Mouse (Mus musculus): Measurements from ENCODE around the gene Nde1. TPM values are rescaled to one million over a fixed set of nuclear protein-coding genes. Genes with fewer than 3 reads are reported as not detected.

The Nde1 gene
- polyA plus RNA-seq (2015; fragmentation: Nextera tagmentation; extraction: Ambion mirVana) = 96.4 and 100 TPM in 2 replicates

- Histone ChIP-seq H3K4me1 (peaks cover 28% of the 10 kb centered on the region), H3K27ac (peak within 1 kb of the TSS; percentile 90), H3K36me3 (0 out of 2 replicates have a peak, but pooled peaks cover 2% of the 10 kb centered on the region), H3K27me3 (no peaks in the 10 kb centered on the region), H3K4me2 (peak within 1 kb of the TSS; percentile 68), H3K9ac (peak within 1 kb of the TSS; percentile 78), H3K4me3 (peak within 1 kb of the TSS; percentile 76), H3K9me3 (no peaks in the 10 kb centered on the region)
- ATAC-seq (ENCODE audit: insufficient number of reproducible peaks, low FRiP score, low TSS enrichment, low read depth) = peak; percentile 86
- under 1% methylated on average over 43 of the region's 43 CpGs for WGBS
Observed at GRCm38 (mm10) chr16:14162988-14163416, at the start of gene Nde1, which contains the start of gene Marf1. Gene Nde1 (plus strand): TSS chr16:14163275. Gene Marf1 (minus strand): TSS chr16:14163351.

GRCm38 (mm10) chr16:14117299-14117698 is 45.8 kb upstream of the Nde1 start:
- H3K9me3 ChIP-seq = no peaks in the 10 kb centered on the region
- no peak overlapping the region for H3K27ac ChIP-seq
- ATAC-seq (ENCODE audit: insufficient number of reproducible peaks, low FRiP score, low TSS enrichment, low read depth) = no peak
- WGBS = 66% methylated on average over 2 of the region's 2 CpGs
- H3K27me3 ChIP-seq = no peaks in the 10 kb centered on the region
- no peak overlapping the region for H3K4me2 ChIP-seq
- H3K9ac ChIP-seq = no peak overlapping the region
- no peak overlapping the region for H3K4me3 ChIP-seq
- no peaks in the 10 kb centered on the region for H3K4me1 ChIP-seq
- H3K36me3 ChIP-seq = peaks cover 74% of the 10 kb centered on the region

GRCm38 (mm10) chr16:14120941-14121340 is 42.1 kb upstream of the Nde1 start:
- H3K4me1 ChIP-seq = no peaks in the 10 kb centered on the region
- H3K4me3 ChIP-seq = no peak overlapping the region
- H3K9me3 ChIP-seq = no peaks in the 10 kb centered on the region
- peaks cover 81% of the 10 kb centered on the region for H3K36me3 ChIP-seq
- H3K27me3 ChIP-seq = no peaks in the 10 kb centered on the region
- 91% methylated on average over 5 of the region's 5 CpGs for WGBS
- no peak overlapping the region for H3K9ac ChIP-seq
- H3K4me2 ChIP-seq = no peak overlapping the region
- no peak overlapping the region for H3K27ac ChIP-seq
- ATAC-seq (ENCODE audit: insufficient number of reproducible peaks, low FRiP score, low TSS enrichment, low read depth) = no peak

- Histone ChIP-seq H3K27ac (no peak overlapping the region), H3K9ac (no peak overlapping the region), H3K4me3 (no peak overlapping the region), H3K4me2 (no peak overlapping the region), H3K9me3 (no peaks in the 10 kb centered on the region), H3K36me3 (peaks cover 81% of the 10 kb centered on the region), H3K4me1 (no peaks in the 10 kb centered on the region), H3K27me3 (no peaks in the 10 kb centered on the region)
- no peak for ATAC-seq (ENCODE audit: insufficient number of reproducible peaks, low FRiP score, low TSS enrichment, low read depth)
- 95% methylated on average over 7 of the region's 7 CpGs for WGBS
Observed at GRCm38 (mm10) chr16:14121563-14121962, 41.5 kb upstream of the Nde1 start.

GRCm38 (mm10) chr16:14122586-14122985 is 40.5 kb upstream of the Nde1 start:
- no peak overlapping the region for H3K4me2 ChIP-seq
- peaks cover 81% of the 10 kb centered on the region for H3K36me3 ChIP-seq
- H3K27ac ChIP-seq = no peak overlapping the region
- no peaks in the 10 kb centered on the region for H3K9me3 ChIP-seq
- H3K4me1 ChIP-seq = no peaks in the 10 kb centered on the region
- no peak overlapping the region for H3K9ac ChIP-seq
- H3K4me3 ChIP-seq = no peak overlapping the region
- no peaks in the 10 kb centered on the region for H3K27me3 ChIP-seq
- ATAC-seq (ENCODE audit: insufficient number of reproducible peaks, low FRiP score, low TSS enrichment, low read depth) = no peak

GRCm38 (mm10) chr16:14123901-14124300 is 39.2 kb upstream of the Nde1 start:
- no peak for ATAC-seq (ENCODE audit: insufficient number of reproducible peaks, low FRiP score, low TSS enrichment, low read depth)
- Histone ChIP-seq H3K9ac (no peak overlapping the region), H3K4me3 (no peak overlapping the region), H3K4me2 (no peak overlapping the region), H3K4me1 (no peaks in the 10 kb centered on the region), H3K27me3 (no peaks in the 10 kb centered on the region), H3K27ac (no peak overlapping the region), H3K9me3 (no peaks in the 10 kb centered on the region), H3K36me3 (peaks cover 88% of the 10 kb centered on the region)
- WGBS = 87% methylated on average over 2 of the region's 2 CpGs

GRCm38 (mm10) chr16:14124709-14125108 is 38.4 kb upstream of the Nde1 start:
- no peak overlapping the region for H3K27ac ChIP-seq
- WGBS = 94% methylated on average over 7 of the region's 7 CpGs
- H3K9me3 ChIP-seq = no peaks in the 10 kb centered on the region
- H3K4me1 ChIP-seq = no peaks in the 10 kb centered on the region
- no peak overlapping the region for H3K4me3 ChIP-seq
- no peak overlapping the region for H3K4me2 ChIP-seq
- no peaks in the 10 kb centered on the region for H3K27me3 ChIP-seq
- no peak for ATAC-seq (ENCODE audit: insufficient number of reproducible peaks, low FRiP score, low TSS enrichment, low read depth)
- H3K36me3 ChIP-seq = peaks cover 93% of the 10 kb centered on the region
- H3K9ac ChIP-seq = no peak overlapping the region

GRCm38 (mm10) chr16:14125253-14125652 is 37.8 kb upstream of the Nde1 start:
- ATAC-seq (ENCODE audit: insufficient number of reproducible peaks, low FRiP score, low TSS enrichment, low read depth) = no peak
- WGBS = 94% methylated on average over 1 of the region's 1 CpGs
- no peak overlapping the region for H3K4me2 ChIP-seq
- no peak overlapping the region for H3K9ac ChIP-seq
- H3K4me1 ChIP-seq = no peaks in the 10 kb centered on the region
- no peak overlapping the region for H3K27ac ChIP-seq
- no peak overlapping the region for H3K4me3 ChIP-seq
- no peaks in the 10 kb centered on the region for H3K9me3 ChIP-seq
- no peaks in the 10 kb centered on the region for H3K27me3 ChIP-seq
- H3K36me3 ChIP-seq = peaks cover 95% of the 10 kb centered on the region

- H3K9ac ChIP-seq = no peak overlapping the region
- no peaks in the 10 kb centered on the region for H3K4me1 ChIP-seq
- no peak overlapping the region for H3K4me3 ChIP-seq
- H3K36me3 ChIP-seq = peaks cover 93% of the 10 kb centered on the region
- H3K27ac ChIP-seq = no peak overlapping the region
- H3K9me3 ChIP-seq = no peaks in the 10 kb centered on the region
- H3K27me3 ChIP-seq = no peaks in the 10 kb centered on the region
- ATAC-seq (ENCODE audit: insufficient number of reproducible peaks, low FRiP score, low TSS enrichment, low read depth) = no peak
- no peak overlapping the region for H3K4me2 ChIP-seq
Observed at GRCm38 (mm10) chr16:14128977-14129376, 34.1 kb upstream of the Nde1 start.

GRCm38 (mm10) chr16:14130796-14131195 is 32.3 kb upstream of the Nde1 start:
- ATAC-seq (ENCODE audit: insufficient number of reproducible peaks, low FRiP score, low TSS enrichment, low read depth) = no peak
- Histone ChIP-seq H3K27me3 (no peaks in the 10 kb centered on the region), H3K9me3 (no peaks in the 10 kb centered on the region), H3K4me1 (no peaks in the 10 kb centered on the region), H3K36me3 (peaks cover 93% of the 10 kb centered on the region), H3K4me3 (no peak overlapping the region), H3K4me2 (no peak overlapping the region), H3K27ac (no peak overlapping the region), H3K9ac (no peak overlapping the region)
- 93% methylated on average over 7 of the region's 7 CpGs for WGBS

GRCm38 (mm10) chr16:14131376-14131775 is 31.7 kb upstream of the Nde1 start:
- H3K27me3 ChIP-seq = no peaks in the 10 kb centered on the region
- H3K9me3 ChIP-seq = no peaks in the 10 kb centered on the region
- no peaks in the 10 kb centered on the region for H3K4me1 ChIP-seq
- H3K9ac ChIP-seq = no peak overlapping the region
- 84% methylated on average over 3 of the region's 3 CpGs for WGBS
- H3K36me3 ChIP-seq = peaks cover 93% of the 10 kb centered on the region
- no peak overlapping the region for H3K27ac ChIP-seq
- no peak for ATAC-seq (ENCODE audit: insufficient number of reproducible peaks, low FRiP score, low TSS enrichment, low read depth)
- no peak overlapping the region for H3K4me2 ChIP-seq
- no peak overlapping the region for H3K4me3 ChIP-seq

- WGBS = 87% methylated on average over 5 of the region's 5 CpGs
- H3K9ac ChIP-seq = no peak overlapping the region
- no peak overlapping the region for H3K4me3 ChIP-seq
- peaks cover 94% of the 10 kb centered on the region for H3K36me3 ChIP-seq
- no peak overlapping the region for H3K27ac ChIP-seq
- H3K4me2 ChIP-seq = no peak overlapping the region
- ATAC-seq (ENCODE audit: insufficient number of reproducible peaks, low FRiP score, low TSS enrichment, low read depth) = no peak
- H3K4me1 ChIP-seq = no peaks in the 10 kb centered on the region
- H3K9me3 ChIP-seq = no peaks in the 10 kb centered on the region
- no peaks in the 10 kb centered on the region for H3K27me3 ChIP-seq
Observed at GRCm38 (mm10) chr16:14131838-14132237, 31.2 kb upstream of the Nde1 start.

- no peak overlapping the region for H3K4me2 ChIP-seq
- H3K9me3 ChIP-seq = no peaks in the 10 kb centered on the region
- 82% methylated on average over 2 of the region's 2 CpGs for WGBS
- no peak overlapping the region for H3K27ac ChIP-seq
- H3K4me3 ChIP-seq = no peak overlapping the region
- peaks cover 90% of the 10 kb centered on the region for H3K36me3 ChIP-seq
- no peaks in the 10 kb centered on the region for H3K27me3 ChIP-seq
- ATAC-seq (ENCODE audit: insufficient number of reproducible peaks, low FRiP score, low TSS enrichment, low read depth) = no peak
- H3K4me1 ChIP-seq = no peaks in the 10 kb centered on the region
- H3K9ac ChIP-seq = no peak overlapping the region
Observed at GRCm38 (mm10) chr16:14135014-14135413, 28.1 kb upstream of the Nde1 start.

Measured in limb, embryonic 15.5 days (tissue).